Mouse (Mus musculus) bone marrow, adult 2 months (tissue): Measurements from ENCODE around the gene Olfml3.

Source experiments
- CTCF ChIP-seq: fragments of 200-500 bp; IDR thresholded peaks from 2 replicates; pipeline ENCODE4 v1.5.1; 2011; ENCODE audit warnings: low read length, control low read depth; ENCODE audit not compliant: control insufficient read depth, insufficient read depth
- POLR2A ChIP-seq: fragments of 200-500 bp; IDR thresholded peaks from 2 replicates; pipeline ENCODE4 v1.6.1; 2011; ENCODE audit warnings: low read depth, mild to moderate bottlenecking, control low read depth, low read length, borderline replicate concordance; ENCODE audit not compliant: control insufficient read depth

DNA sequence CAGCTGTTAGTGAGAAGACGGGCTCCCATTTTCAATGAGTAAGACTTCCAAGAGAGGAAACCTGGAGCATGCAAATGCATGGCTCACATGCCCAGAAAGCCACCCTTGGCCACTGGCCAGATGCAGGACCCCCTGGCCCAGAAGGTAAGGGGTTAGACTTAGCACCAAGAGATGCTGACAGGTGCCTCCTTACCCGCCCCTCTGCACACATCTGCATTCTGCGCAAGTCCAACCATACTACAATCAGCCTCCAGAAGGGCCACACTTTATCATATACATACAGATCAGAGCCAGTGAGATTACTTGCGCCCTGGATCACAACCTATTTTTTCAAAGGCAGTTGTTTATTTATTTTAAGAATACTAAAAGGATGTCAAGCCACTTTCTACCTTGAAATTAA is 19.1 kb downstream of the Olfml3 start:
- TF ChIP-seq CTCF (no peak), POLR2A (no peak)
